Mouse (Mus musculus): ENCODE results near the gene Cyp3a25. TPM values are rescaled to one million over a fixed set of nuclear protein-coding genes. Genes with fewer than 3 reads are reported as not detected.

The Cyp3a25 gene
- polyA plus RNA-seq (2021; fragmentation: Nextera tagmentation): not detected in 2 replicates
- long read RNA-seq, experiment 1: 0 reads
- long read RNA-seq, experiment 2: 0 reads

GRCm38 (mm10) chr5:146009509-146009908 lies at the start of gene Cyp3a25:
Gene Cyp3a25, minus strand, starts transcription at chr5:146009618.

Other genes with a start within 250 kb of the Cyp3a25 start
- not detected in 2 replicates for gene Cyp3a44, start 203.7 kb downstream of the Cyp3a25 start, polyA plus RNA-seq (2021; fragmentation: Nextera tagmentation)
- not detected in 2 replicates for gene Cyp3a11, start 129.7 kb downstream of the Cyp3a25 start, polyA plus RNA-seq (2021; fragmentation: Nextera tagmentation)
- not detected in 2 replicates for gene Cyp3a59, start 69.6 kb upstream of the Cyp3a25 start, polyA plus RNA-seq (2021; fragmentation: Nextera tagmentation)
- not detected in 2 replicates for gene Gm5565, start 150.9 kb upstream of the Cyp3a25 start, polyA plus RNA-seq (2021; fragmentation: Nextera tagmentation)
- not detected in 2 replicates for gene Gm6309, start 161.1 kb upstream of the Cyp3a25 start, polyA plus RNA-seq (2021; fragmentation: Nextera tagmentation)
- not detected in 2 replicates for gene 1700001J03Rik, start 175.7 kb upstream of the Cyp3a25 start, polyA plus RNA-seq (2021; fragmentation: Nextera tagmentation)
- 30.8 and 37.7 TPM in 2 replicates for gene Rnf6, start 211.9 kb upstream of the Cyp3a25 start, polyA plus RNA-seq (2021; fragmentation: Nextera tagmentation)
- gene Cdk8, start 221.6 kb upstream of the Cyp3a25 start, polyA plus RNA-seq (2021; fragmentation: Nextera tagmentation): 3.1 and 6.2 TPM in 2 replicates

All from left cerebral cortex, adult 6 months (tissue).